Mouse (Mus musculus) hindbrain, embryonic 11.5 days (tissue): Measurements from ENCODE around the gene Il12rb1. TPM values are rescaled to one million over a fixed set of nuclear protein-coding genes. Genes with fewer than 3 reads are reported as not detected.
A peak's percentile ranks its signal among the peaks of the same experiment; 100 is the strongest.

Experiments used
- ATAC-seq: fragments of 200-750 bp; cut with Nextera tagmentation; 2 replicates; pipeline ENCODE4 v1.8.0; 2017; ENCODE audit warnings: mild to moderate bottlenecking, moderate TSS enrichment, moderate library complexity; ENCODE audit not compliant: low FRiP score
- DNase-seq: peaks from one replicate; pipeline ENCODE4 v3.0.0-alpha.2; 2015; ENCODE audit warnings: low spot score
- H3K27ac ChIP-seq: fragments of 300-500 bp; sonication (generic); 2 replicates; pipeline ENCODE4 v1.5.1; 2014; ENCODE audit warnings: mild to moderate bottlenecking, low read depth, low read length
- H3K27me3 ChIP-seq: fragments of 300-500 bp; sonication (generic); 2 replicates; pipeline ENCODE4 v1.6.1; 2014; ENCODE audit warnings: mild to moderate bottlenecking, low read length, moderate library complexity, mixed read lengths; ENCODE audit not compliant: control insufficient read depth, insufficient read depth
- H3K36me3 ChIP-seq: fragments of 300-500 bp; sonication (generic); 2 replicates; pipeline ENCODE4 v1.6.1; 2014; ENCODE audit warnings: mild to moderate bottlenecking, low read length, moderate library complexity, mixed read lengths; ENCODE audit not compliant: control insufficient read depth, insufficient read depth
- H3K4me1 ChIP-seq: fragments of 300-500 bp; sonication (generic); replicated peaks from 2 replicates; pipeline ENCODE4 v1.6.1; 2014; ENCODE audit warnings: low read length, mixed read lengths; ENCODE audit not compliant: control insufficient read depth, insufficient read depth
- H3K4me2 ChIP-seq: fragments of 300-500 bp; sonication (generic); replicated peaks from 2 replicates; pipeline ENCODE4 v1.6.1; 2014; ENCODE audit warnings: mild to moderate bottlenecking, low read depth, low read length
- H3K4me3 ChIP-seq: fragments of 300-500 bp; sonication (generic); 2 replicates; pipeline ENCODE4 v1.5.1; 2014; ENCODE audit warnings: low read depth, low read length
- H3K9ac ChIP-seq: fragments of 300-500 bp; sonication (generic); 2 replicates; pipeline ENCODE4 v1.6.1; 2014; ENCODE audit warnings: low read depth, low read length
- H3K9me3 ChIP-seq: fragments of 300-500 bp; sonication (generic); 2 replicates; pipeline ENCODE4 v1.6.1; 2016; ENCODE audit warnings: low read length; ENCODE audit not compliant: control insufficient read depth
- WGBS: fragments of 180-500 bp; shearing (Covaris S2); extraction: QIAGEN DNeasy Blood & Tissue Kit; methylation state at CpG from one replicate; pipeline ENCODE4 v1.1.7; 2014; 5-methylcytosine and 5-hydroxymethylcytosine counted together
- polyA plus RNA-seq: library from polyadenylated mRNA; unstranded; fragments of >200 nt; fragmentation: Nextera tagmentation; extraction: Ambion mirVana; gene quantifications from 2 replicates; pipeline ENCODE4 v1.2.1, GENCODE M21; 2014

The Il12rb1 gene
- polyA plus RNA-seq, 1 experiment from 2014 or later = 0.08 TPM

- Histone ChIP-seq H3K27me3 (no peaks in the 10 kb centered on the region), H3K36me3 (no peaks in the 10 kb centered on the region), H3K4me1 (no peaks in the 10 kb centered on the region), H3K27ac (no peak overlapping the region), H3K9me3 (no peaks in the 10 kb centered on the region), H3K4me3 (no peak overlapping the region), H3K9ac (no peak overlapping the region), H3K4me2 (no peak overlapping the region)
- WGBS = 58% methylated on average over 6 of the region's 6 CpGs
- ATAC-seq = no peak
- DNase-seq = no peak
Observed at GRCm38 (mm10) chr8:70851837-70852236, 43.6 kb downstream of the Il12rb1 start.

- no peaks in the 10 kb centered on the region for H3K36me3 ChIP-seq
- no peak overlapping the region for H3K4me3 ChIP-seq
- 90% methylated on average over 41 of the region's 41 CpGs for WGBS
- peaks cover 4% of the 10 kb centered on the region for H3K4me1 ChIP-seq
- no peak overlapping the region for H3K27ac ChIP-seq
- no peak overlapping the region for H3K9ac ChIP-seq
- no peaks in the 10 kb centered on the region for H3K27me3 ChIP-seq
- ATAC-seq (no peak), DNase-seq (no peak)
- no peaks in the 10 kb centered on the region for H3K9me3 ChIP-seq
- no peak overlapping the region for H3K4me2 ChIP-seq
Observed at GRCm38 (mm10) chr8:70852595-70853231, 44.5 kb downstream of the Il12rb1 start.

- Histone ChIP-seq H3K9me3 (no peaks in the 10 kb centered on the region), H3K4me3 (no peak overlapping the region), H3K4me1 (peaks cover 4% of the 10 kb centered on the region), H3K27ac (no peak overlapping the region), H3K36me3 (no peaks in the 10 kb centered on the region), H3K9ac (no peak overlapping the region), H3K27me3 (no peaks in the 10 kb centered on the region), H3K4me2 (no peak overlapping the region)
- no peak for DNase-seq
- 77% methylated on average over 2 of the region's 2 CpGs for WGBS
- no peak for ATAC-seq
Observed at GRCm38 (mm10) chr8:70853863-70854262, 45.6 kb downstream of the Il12rb1 start.

GRCm38 (mm10) chr8:70856028-70856427 lies 47.8 kb downstream of the Il12rb1 start:
- WGBS = 68% methylated on average over 5 of the region's 5 CpGs
- Histone ChIP-seq H3K36me3 (no peaks in the 10 kb centered on the region), H3K4me3 (no peak overlapping the region), H3K27me3 (no peaks in the 10 kb centered on the region), H3K27ac (no peak overlapping the region), H3K4me1 (peaks cover 4% of the 10 kb centered on the region), H3K9me3 (no peaks in the 10 kb centered on the region), H3K9ac (no peak overlapping the region), H3K4me2 (no peak overlapping the region)
- DNase-seq (no peak), ATAC-seq (no peak)

GRCm38 (mm10) chr8:70856541-70857197 lies 48.4 kb downstream of the Il12rb1 start:
- no peaks in the 10 kb centered on the region for H3K9me3 ChIP-seq
- H3K4me3 ChIP-seq = peak overlapping the region; percentile 33
- peak; percentile 81 for ATAC-seq
- WGBS = 14% methylated on average over 21 of the region's 33 CpGs
- H3K4me2 ChIP-seq = peak overlapping the region; percentile 58
- DNase-seq = peak; percentile 77
- 0 out of 2 replicates have a peak, but pooled peaks cover 3% of the 10 kb centered on the region for H3K27me3 ChIP-seq
- no peak overlapping the region for H3K27ac ChIP-seq
- peaks cover 5% of the 10 kb centered on the region for H3K4me1 ChIP-seq
- H3K36me3 ChIP-seq = no peaks in the 10 kb centered on the region
- H3K9ac ChIP-seq = 0 out of 2 replicates have a peak overlapping the region, but pooled peaks have one; percentile 4

GRCm38 (mm10) chr8:70857516-70857915 lies 49.3 kb downstream of the Il12rb1 start:
- Histone ChIP-seq H3K4me3 (no peak overlapping the region), H3K9ac (no peak overlapping the region), H3K27me3 (0 out of 2 replicates have a peak, but pooled peaks cover 5% of the 10 kb centered on the region), H3K4me2 (peak overlapping the region; percentile 5; the same call in 1 of the 2 replicates), H3K9me3 (no peaks in the 10 kb centered on the region), H3K36me3 (no peaks in the 10 kb centered on the region), H3K27ac (no peak overlapping the region), H3K4me1 (peaks cover 10% of the 10 kb centered on the region)
- no peak for DNase-seq
- no peak for ATAC-seq
- 9% methylated on average over 4 of the region's 4 CpGs for WGBS

GRCm38 (mm10) chr8:70862824-70863641 lies 54.8 kb downstream of the Il12rb1 start, which contains the start of gene Kcnn1:
Gene Kcnn1, minus strand, starts transcription at chr8:70863258.
- H3K27ac ChIP-seq = peak within 1 kb of the TSS; percentile 99
- H3K9ac ChIP-seq = peak within 1 kb of the TSS; percentile 74
- peak within 1 kb of the TSS; percentile 95 for H3K4me2 ChIP-seq
- under 1% methylated on average over 53 of the region's 55 CpGs for WGBS
- H3K9me3 ChIP-seq = no peaks in the 10 kb centered on the region
- ATAC-seq (0 out of 2 replicates have a peak, but pooled peaks have one; percentile 8), DNase-seq (peak; percentile 73)
- H3K36me3 ChIP-seq = no peaks in the 10 kb centered on the region
- peaks cover 24% of the 10 kb centered on the region for H3K4me1 ChIP-seq
- H3K4me3 ChIP-seq = peak within 1 kb of the TSS; percentile 60
- H3K27me3 ChIP-seq = 0 out of 2 replicates have a peak, but pooled peaks cover 8% of the 10 kb centered on the region

- ATAC-seq = 0 out of 2 replicates have a peak, but pooled peaks have one; percentile 3
Observed at GRCm38 (mm10) chr8:70863956-70864711, 55.9 kb downstream of the Il12rb1 start.

More at GRCm38 (mm10) chr8:70863956-70864711, 55.9 kb downstream of the Il12rb1 start:
- peak overlapping the region; percentile 95 for H3K4me2 ChIP-seq
- H3K27me3 ChIP-seq = 0 out of 2 replicates have a peak, but pooled peaks cover 8% of the 10 kb centered on the region
- H3K36me3 ChIP-seq = no peaks in the 10 kb centered on the region
- H3K4me1 ChIP-seq = peaks cover 34% of the 10 kb centered on the region
- peak overlapping the region; percentile 74 for H3K9ac ChIP-seq
- H3K27ac ChIP-seq = peak overlapping the region; percentile 99
- H3K9me3 ChIP-seq = no peaks in the 10 kb centered on the region
- peak overlapping the region; percentile 60 for H3K4me3 ChIP-seq
- peak; percentile 72 for DNase-seq
- 1% methylated on average over 46 of the region's 46 CpGs for WGBS
